Mouse (Mus musculus): ENCODE data around the gene Adgrf1.
"Not testable (repeated sequence)": the region's sequence is repeated elsewhere in the genome, so short reads cannot be mapped to it uniquely, and the experiment has no call there.

The Adgrf1 gene

GRCm38 (mm10) chr17:43267046-43267749 is 2.9 kb upstream of the Adgrf1 start:
- no peak for DNase-seq (ENCODE audit: low spot score in 2 of 2)

DNA sequence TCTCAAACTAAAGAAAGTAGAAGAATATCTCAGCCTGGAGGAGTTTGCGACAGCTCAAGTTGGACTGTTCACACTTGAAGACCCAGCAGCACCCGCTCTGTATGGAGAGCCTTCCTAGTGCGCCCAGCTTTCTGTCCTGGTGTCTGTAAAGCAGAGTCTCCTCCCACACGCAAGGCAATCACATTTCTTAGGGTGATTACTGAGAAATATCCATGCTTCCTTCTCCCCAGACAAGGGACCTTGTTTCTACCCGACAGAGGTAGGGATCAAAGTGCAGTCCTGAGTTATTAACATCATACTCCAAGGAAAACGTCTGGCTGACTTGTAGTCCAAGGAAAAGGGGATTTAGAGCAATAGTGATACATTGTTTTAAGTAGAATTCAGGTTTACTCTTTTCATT is 6.1 kb downstream of the Adgrf1 start:
- no peak for DNase-seq (ENCODE audit: low spot score in 2 of 2)

DNA sequence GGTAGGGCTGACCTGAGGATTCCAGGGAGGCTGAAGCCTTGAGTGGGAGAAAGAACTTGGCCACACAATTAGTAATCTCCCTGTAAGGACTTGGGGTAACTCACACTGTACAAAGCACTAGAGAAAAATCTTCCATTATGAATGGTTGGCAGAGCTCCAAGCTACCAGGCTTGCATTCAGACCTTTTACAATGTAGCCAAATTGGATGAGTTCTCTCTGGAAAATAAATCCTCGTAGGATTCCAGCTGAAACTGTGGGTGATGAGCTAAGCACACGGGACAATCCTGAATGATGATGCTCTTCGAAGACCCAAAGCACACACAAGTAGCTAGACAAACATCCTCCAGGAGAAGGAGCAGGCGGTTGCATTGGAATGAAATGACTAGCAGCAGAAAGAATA is 7.1 kb downstream of the Adgrf1 start:
- no peak for DNase-seq (ENCODE audit: low spot score in 2 of 2)

- no peak for DNase-seq (ENCODE audit: low spot score in 2 of 2)
These were observed 9.5 kb downstream of the Adgrf1 start for GRCm38 (mm10) chr17:43279671-43280070.

DNA sequence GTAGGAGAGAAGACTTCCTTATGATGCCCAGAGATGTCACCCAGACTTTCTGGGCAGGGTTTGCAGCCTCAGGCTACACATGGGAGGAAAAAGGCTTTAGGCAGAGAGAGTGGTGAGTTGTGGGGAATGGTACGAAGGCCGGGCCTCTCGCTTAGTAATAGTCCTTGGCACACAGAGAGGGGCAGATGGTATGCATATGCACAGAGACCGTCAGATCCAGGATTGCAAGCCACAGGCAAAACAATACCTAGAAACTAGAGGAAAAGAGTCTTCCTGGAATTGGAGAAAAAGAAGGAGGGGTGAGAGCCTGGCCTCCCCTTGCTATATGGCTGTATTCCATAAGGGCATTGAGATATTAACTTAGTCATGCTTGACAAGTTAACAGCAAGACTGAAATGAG is 12.2 kb downstream of the Adgrf1 start:
- DNase-seq (ENCODE audit: low spot score in 2 of 2): no peak

GRCm38 (mm10) chr17:43282828-43283227 is 12.7 kb downstream of the Adgrf1 start:
- DNase-seq (ENCODE audit: low spot score in 2 of 2): no peak

GRCm38 (mm10) chr17:43299515-43299914 is 29.4 kb downstream of the Adgrf1 start:
- DNase-seq (ENCODE audit: low spot score in 2 of 2): no peak

DNA sequence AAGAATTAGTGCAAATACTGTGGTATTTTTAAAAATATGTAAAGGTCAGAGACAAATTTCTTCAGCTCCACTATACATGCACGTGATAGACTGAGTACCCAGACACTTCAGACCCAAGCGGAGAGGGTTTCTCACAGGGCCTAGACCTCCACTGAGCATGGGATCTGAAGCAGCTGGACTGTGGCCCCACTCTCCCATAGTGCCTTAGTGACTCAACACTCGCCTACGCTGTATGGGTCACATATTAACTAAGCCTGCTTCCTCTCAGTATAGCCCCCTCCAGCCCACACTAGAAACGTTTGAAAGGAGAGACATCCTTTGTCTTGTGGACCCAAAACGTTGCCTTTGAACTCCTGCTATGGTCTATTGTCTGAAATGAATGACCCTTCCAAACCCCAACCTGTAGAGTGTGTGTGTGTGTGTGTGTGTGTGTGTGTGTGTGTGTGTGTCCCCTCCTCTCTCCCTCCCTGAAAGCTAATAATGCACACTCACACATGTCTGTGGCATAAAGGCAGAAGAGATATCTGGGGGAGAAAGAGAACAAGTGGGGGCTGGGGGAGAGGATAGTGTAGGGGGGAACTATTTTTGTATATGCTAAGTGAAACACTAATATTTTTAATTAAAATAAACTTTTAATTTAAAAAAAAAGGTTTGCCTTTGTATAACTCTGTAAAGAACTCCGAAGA is 56.0 kb downstream of the Adgrf1 start:
- DNase-seq (ENCODE audit: low spot score in 2 of 2): no peak

DNA sequence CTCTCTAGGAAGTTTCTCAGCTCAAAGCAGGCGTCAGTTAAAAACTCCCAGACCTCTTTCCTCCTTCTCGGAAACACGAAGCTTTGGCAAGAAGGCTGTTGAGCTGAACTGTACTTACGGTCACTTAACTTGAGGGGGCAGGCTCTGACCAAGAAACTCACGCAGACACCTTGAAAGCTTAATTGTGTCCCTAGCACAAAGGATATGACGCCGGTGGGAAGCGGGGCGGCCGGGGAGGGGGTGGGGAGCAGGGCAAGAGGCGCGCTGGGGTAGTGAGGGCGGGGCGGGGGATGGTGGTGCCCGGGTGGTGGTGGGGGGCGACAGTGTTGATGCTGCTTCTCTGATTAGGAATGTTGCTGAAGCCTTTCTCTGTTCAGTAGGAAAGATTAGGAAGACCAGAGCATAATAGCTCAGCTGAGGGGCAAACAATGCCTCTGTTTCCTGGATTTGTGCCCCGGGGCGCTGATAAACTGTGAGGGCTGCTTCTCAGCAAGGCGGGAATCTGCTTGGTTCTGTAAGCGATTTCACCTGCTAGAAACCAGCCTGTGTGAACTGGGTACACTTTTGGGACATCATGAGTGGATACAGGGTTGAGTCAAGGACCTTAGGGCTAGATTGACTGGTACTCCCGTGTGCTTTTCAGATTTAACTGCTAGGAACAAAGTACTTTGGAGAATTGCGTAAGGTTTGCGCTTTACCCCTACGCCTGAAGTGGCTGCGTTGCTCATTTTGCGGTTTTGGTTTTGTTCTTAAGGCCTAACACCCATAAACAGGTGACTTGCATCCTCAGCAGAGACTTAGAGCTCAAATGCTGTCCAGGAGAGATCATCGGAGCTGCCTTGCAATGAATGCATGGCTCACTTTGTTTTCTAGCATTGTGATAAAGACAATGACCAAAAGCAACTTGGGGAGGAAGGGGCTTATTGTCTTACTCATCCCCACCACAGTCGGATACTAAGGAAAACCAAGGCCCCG is 56.9 kb downstream of the Adgrf1 start:
- DNase-seq (ENCODE audit: low spot score in 2 of 2): peak in 1 of 2 experiments; percentile 19

- DNase-seq (ENCODE audit: low spot score in 2 of 2): no peak
These were observed 57.7 kb downstream of the Adgrf1 start for GRCm38 (mm10) chr17:43327810-43328209.

- DNase-seq (ENCODE audit: low spot score in 2 of 2): no peak
These were observed 59.1 kb downstream of the Adgrf1 start for GRCm38 (mm10) chr17:43329216-43329615.

GRCm38 (mm10) chr17:43329761-43330183 is 59.6 kb downstream of the Adgrf1 start:
- DNase-seq (ENCODE audit: low spot score in 2 of 2): no peak

DNA sequence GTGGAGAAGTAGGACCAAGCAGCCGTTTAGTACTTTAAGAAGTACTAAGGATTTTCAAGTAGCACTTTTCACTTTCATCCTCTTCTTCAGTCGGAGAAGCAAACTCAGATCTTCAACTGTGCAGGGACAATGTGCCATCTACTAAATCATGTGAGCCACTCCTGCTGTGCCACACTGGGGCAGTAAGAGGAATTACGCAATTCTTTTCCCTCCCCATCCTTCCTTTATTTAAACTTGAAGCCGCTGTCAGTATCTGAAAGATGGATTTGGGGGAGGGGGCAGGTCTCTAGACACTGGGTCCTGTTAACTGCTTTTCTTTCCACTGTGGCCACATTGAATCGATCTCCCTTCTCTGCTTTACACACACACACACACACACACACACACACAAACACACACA is 62.6 kb downstream of the Adgrf1 start:
- no peak for DNase-seq (ENCODE audit: low spot score in 2 of 2)

DNA sequence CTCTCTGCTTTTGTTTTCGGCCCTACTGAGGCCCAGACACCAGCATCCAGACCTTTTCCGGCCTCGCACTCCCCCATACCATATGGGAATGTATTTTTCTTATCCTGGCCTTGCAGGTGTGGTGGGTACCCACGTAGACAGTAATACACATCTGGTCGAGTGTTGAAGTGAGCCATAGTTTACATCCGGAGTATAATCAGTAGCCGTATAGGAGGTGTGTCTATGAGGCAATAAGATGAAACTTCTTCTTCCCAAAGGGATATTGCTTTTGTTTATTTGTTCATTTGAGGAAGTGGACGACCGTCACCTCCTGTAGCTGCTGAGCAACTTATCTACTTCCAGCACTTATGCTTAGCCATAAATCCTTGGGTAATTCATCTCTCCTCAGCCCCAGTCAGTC is 63.9 kb downstream of the Adgrf1 start:
- DNase-seq (ENCODE audit: low spot score in 2 of 2): no peak

DNA sequence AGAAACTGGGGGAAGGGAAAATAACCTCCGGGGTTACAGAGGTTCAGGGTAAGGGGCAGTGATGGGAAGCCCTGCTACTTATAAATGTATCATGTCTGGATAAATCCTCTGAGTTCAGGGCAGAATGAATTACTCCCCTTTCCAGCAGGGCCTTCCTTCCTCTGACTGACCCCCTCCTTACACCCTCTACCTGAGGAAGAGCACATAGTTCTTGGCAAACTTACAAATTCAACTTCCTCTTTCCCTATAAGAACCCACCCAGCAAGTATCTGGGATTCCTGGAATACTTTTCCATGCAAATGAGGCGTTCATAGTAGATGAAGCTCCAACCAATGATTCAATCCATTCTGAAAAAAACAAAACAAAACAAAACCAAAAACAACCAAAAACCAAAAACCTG is 67.5 kb downstream of the Adgrf1 start:
- no peak for DNase-seq (ENCODE audit: low spot score in 2 of 2)

DNA sequence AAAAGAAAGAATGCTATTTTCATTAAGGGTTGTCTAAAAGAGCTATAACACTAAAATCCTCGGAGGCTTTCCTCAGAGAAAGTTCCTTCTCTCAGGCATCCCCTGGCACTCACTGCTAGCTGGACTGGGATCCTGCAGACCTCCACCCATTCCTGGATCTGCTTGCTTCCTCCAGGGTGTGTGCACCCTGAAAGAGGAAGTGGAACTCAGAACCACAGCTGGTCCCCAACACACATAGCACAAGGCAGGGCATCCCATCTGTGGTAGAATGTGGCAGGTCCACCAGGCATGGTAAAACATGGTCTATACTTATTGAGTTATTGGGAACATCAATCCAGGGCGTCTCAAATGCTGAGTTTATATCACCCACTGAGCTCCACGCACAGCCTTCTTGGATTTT is 68.2 kb downstream of the Adgrf1 start:
- DNase-seq (ENCODE audit: low spot score in 2 of 2): no peak

DNA sequence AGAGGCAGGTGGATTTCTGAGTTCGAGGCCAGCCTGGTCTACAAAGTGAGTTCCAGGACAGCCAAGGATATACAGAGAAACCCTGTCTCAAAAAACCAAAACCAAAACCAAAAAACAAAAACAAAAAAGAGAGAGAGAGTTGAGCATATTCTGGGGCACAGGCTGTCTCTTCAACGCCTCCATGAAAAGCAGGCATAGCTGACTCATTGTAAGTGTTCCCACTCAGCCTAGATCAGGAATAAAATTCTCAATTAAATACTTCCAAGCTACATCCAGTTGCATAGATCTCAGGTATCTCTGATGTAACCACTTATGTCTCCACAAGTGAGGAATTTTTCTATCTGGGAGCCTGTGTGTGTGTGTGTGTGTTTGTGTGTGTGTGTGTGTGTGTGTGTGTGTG is 76.4 kb downstream of the Adgrf1 start:
- not testable (repeated sequence) for DNase-seq (ENCODE audit: low spot score in 2 of 2)

DNA sequence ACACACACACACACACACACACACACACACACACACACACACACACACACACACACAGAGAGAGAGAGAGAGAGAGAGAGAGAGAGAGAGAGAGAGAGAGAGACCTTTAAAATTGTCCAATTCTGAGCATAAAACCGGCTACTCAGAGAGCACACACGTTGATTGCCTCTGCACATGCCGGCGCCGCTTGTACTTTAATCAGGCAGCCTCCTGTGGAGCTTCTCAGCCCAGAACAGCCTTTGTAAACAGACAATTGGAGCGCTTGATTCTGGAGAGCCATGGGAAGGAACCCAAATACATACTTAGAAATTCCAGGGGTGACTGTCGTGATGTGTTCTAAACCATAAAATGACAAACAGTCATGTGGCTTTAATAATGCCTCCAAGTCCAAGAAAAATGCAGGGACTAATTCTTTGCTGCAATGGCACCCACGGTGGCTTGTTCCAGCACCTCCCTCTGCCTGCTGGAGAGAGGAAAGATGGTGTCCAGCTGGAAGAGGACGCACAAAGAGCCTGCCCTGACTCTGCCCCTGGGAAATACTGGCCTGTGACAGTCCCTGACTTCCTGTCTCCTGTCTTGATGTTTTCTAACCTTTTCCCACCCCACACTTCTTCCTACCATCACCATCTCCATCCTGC is 87.9 kb downstream of the Adgrf1 start:
- DNase-seq (ENCODE audit: low spot score in 2 of 2): no peak

- DNase-seq (ENCODE audit: low spot score in 2 of 2): no peak
These were observed 89.9 kb downstream of the Adgrf1 start, which contains the start of gene Adgrf5 for GRCm38 (mm10) chr17:43359826-43360619. TSS of gene Adgrf5 (plus strand) at chr17:43360451.

GRCm38 (mm10) chr17:43361021-43361420 is 90.9 kb downstream of the Adgrf1 start:
- DNase-seq (ENCODE audit: low spot score in 2 of 2): no peak

DNA sequence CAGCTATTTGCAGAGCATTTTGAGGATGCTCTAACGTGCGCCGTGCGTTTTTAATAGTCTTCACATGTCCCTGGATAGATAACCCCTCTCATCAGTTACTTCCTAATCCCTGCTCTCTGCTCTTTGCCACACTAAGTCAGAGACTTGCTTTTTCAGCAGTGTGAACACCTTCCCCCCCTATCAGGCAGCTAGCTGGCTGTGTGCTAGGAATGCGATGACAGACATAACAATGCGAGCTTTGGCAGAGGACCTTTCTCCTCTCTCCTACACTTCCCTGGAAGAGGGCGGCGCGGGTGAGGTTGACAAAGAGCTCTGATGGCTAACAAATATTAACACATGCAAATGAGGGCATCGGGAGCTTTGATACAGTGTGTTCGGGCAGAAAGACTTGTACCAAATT is 92.2 kb downstream of the Adgrf1 start:
- DNase-seq (ENCODE audit: low spot score in 2 of 2): no peak
